ENCODE assay signal across 18 mouse cellular contexts in the genomic region with DNA sequence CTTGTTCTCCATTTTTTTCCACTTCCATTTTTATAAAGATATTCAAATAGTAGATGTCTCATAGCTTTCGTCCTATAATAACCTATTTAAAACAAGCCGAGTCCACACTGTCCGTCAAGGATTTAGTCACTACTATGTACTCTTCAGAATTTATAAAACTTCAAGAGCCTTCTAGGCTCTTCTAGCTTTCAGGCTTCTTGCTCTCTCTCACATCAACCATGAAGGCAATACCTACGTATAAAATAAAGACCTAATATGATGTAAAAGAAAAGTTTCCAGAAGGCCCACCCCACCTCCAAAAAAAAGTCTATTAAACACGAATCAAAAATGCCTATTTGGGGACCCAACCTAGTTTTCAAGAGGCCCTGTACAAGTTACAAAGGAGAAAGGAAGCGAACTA. TPM values are rescaled to one million over a fixed set of nuclear protein-coding genes. Genes with fewer than 3 reads are reported as not detected.
DNase-seq lines count a peak whose midpoint lies in the region; ATAC-seq and TF ChIP-seq lines count a peak whose summit lies in the region.
"Had no signal": no experiment of that assay in that cellular context is flagged by ENCODE, and none has a peak within 500 bp of the region (broad histone marks: within the 10 kb centered on the region; RNA-seq: fewer than 3 reads in every experiment).

No protein-coding gene starts in this region.

- no peak for TF ChIP-seq CTCF in thymus, adult 2 months (IDR thresholded peaks at IDR 0.05; ENCODE audit: borderline replicate concordance, control insufficient read depth, extremely low read depth, insufficient read depth, low read length, poor library complexity)

- no peak overlapping the region for H3K27ac ChIP-seq in heart, embryonic 13.5 days (replicated peaks)
- H3K27ac ChIP-seq in liver, embryonic 12.5 days: no peak overlapping the region
- H3K27ac ChIP-seq in thymus, adult 2 months (ENCODE audit: control insufficient read depth, insufficient read depth, low read length): no peak overlapping the region

- 63% methylated on average over 6 of the region's 6 CpGs for WGBS in heart, embryonic 13.5 days
- 60% methylated on average over 6 of the region's 6 CpGs for WGBS in liver, embryonic 12.5 days (ENCODE audit: insufficient replicate concordance)
- WGBS in thymus, adult 2 months: 67% methylated on average over 6 of the region's 6 CpGs

- peak overlapping the region; percentile 92 for H3K4me2 ChIP-seq in heart, embryonic 13.5 days
- H3K4me2 ChIP-seq in liver, embryonic 12.5 days: peak overlapping the region; percentile 95

- peak overlapping the region; percentile 80 for H3K4me3 ChIP-seq in heart, embryonic 13.5 days
- peak overlapping the region; percentile 98 for H3K4me3 ChIP-seq in megakaryocyte, embryonic 14.5 days (replicated peaks)
- peak overlapping the region; percentile 74; the same call in 1 of the 2 replicates for H3K4me3 ChIP-seq in liver, embryonic 12.5 days
- no peak overlapping the region for H3K4me3 ChIP-seq in thymus, adult 2 months (ENCODE audit: control insufficient read depth, insufficient read depth, low read length)

- H3K4me1 ChIP-seq in heart, embryonic 13.5 days: peaks cover 7% of the 10 kb centered on the region; the same call in 1 of the 2 replicates
- peaks cover 19% of the 10 kb centered on the region for H3K4me1 ChIP-seq in megakaryocyte, embryonic 14.5 days
- H3K4me1 ChIP-seq in liver, embryonic 12.5 days: peaks cover 12% of the 10 kb centered on the region
- peaks cover 6% of the 10 kb centered on the region for H3K4me1 ChIP-seq in thymus, adult 2 months (replicated peaks; ENCODE audit: control insufficient read depth, insufficient read depth, low read length)
- H3K4me1 ChIP-seq: heart, embryonic 12.5 days had no signal

- no peak overlapping the region for H3K9ac ChIP-seq in heart, embryonic 13.5 days
- H3K9ac ChIP-seq in liver, embryonic 12.5 days: no peak overlapping the region

- peaks cover 45% of the 10 kb centered on the region for H3K27me3 ChIP-seq in heart, embryonic 13.5 days (replicated peaks)
- no peaks in the 10 kb centered on the region for H3K27me3 ChIP-seq in megakaryocyte, embryonic 14.5 days (replicated peaks)
- peaks cover 16% of the 10 kb centered on the region for H3K27me3 ChIP-seq in liver, embryonic 12.5 days (replicated peaks)
- no peaks in the 10 kb centered on the region; the same call in 1 of the 2 replicates for H3K27me3 ChIP-seq in thymus, adult 2 months (ENCODE audit: control insufficient read depth, insufficient read depth, low read length)

- no peak for TF ChIP-seq POLR2A in thymus, adult 2 months (IDR thresholded peaks at IDR 0.05; ENCODE audit: control insufficient read depth, extremely low read depth, insufficient read depth, low read length, poor library complexity)

- intact Hi-C loops in left cerebral cortex, postnatal 36 days (cut with DNase I): loop anchor here (5.0 kb wide), 1 partner anchor 190 kb away; no protein-coding TSS in a partner anchor

- no peak for DNase-seq in heart, postnatal 4 days
- DNase-seq in left cerebral cortex, postnatal 36 days (ENCODE audit: low spot score in 2 of 2): no peak
- DNase-seq in thymus, adult 2 months: no peak
- no peak for DNase-seq in cerebellum, adult 11 months
- DNase-seq: B cell, adult 2 months; right cerebral cortex, postnatal 4 days had no signal

- no peaks in the 10 kb centered on the region for H3K9me3 ChIP-seq in heart, embryonic 13.5 days
- no peaks in the 10 kb centered on the region for H3K9me3 ChIP-seq in megakaryocyte, embryonic 14.5 days
- no peaks in the 10 kb centered on the region for H3K9me3 ChIP-seq in liver, embryonic 12.5 days (replicated peaks)
- H3K9me3 ChIP-seq: heart, embryonic 12.5 days had no signal

- no peaks in the 10 kb centered on the region for H3K36me3 ChIP-seq in heart, embryonic 13.5 days
- H3K36me3 ChIP-seq in megakaryocyte, embryonic 14.5 days (replicated peaks; ENCODE audit: low read length): peaks cover 7% of the 10 kb centered on the region
- H3K36me3 ChIP-seq in liver, embryonic 12.5 days: no peaks in the 10 kb centered on the region
- H3K36me3 ChIP-seq in thymus, adult 2 months (ENCODE audit: control insufficient read depth, insufficient read depth, low read length): no peaks in the 10 kb centered on the region
- H3K36me3 ChIP-seq: heart, embryonic 12.5 days had no signal

- ATAC-seq in heart, embryonic 13.5 days (ENCODE audit: extremely low read depth, insufficient number of reproducible peaks, low FRiP score, low TSS enrichment): no peak
- no peak for ATAC-seq in megakaryocyte, adult 5-6 weeks (ENCODE audit: poor library complexity, severe bottlenecking)
- no peak for ATAC-seq in liver, embryonic 12.5 days

RNA-seq across cellular contexts. Expression of a gene that starts 57.0 kb away (rescaled TPM):
- polyA plus RNA-seq in heart, embryonic 13.5 days (2015; fragmentation: Nextera tagmentation; extraction: Ambion mirVana): not detected in 2 replicates
- not detected for total RNA-seq in heart, postnatal 4 days (2021)
- polyA plus RNA-seq in megakaryocyte, embryonic 14.5 days (2012; ENCODE audit: insufficient read depth, low replicate concordance): not detected in 2 replicates
- not detected in 2 replicates for total RNA-seq in megakaryocyte, adult 5-6 weeks (2015)
- total RNA-seq in megakaryocyte, adult 5-6 weeks (2017): not detected in 2 replicates
- polyA plus RNA-seq in liver, embryonic 12.5 days (2016; fragmentation: Nextera tagmentation; extraction: Ambion mirVana): not detected in 2 replicates
- total RNA-seq in left cerebral cortex, postnatal 36 days (2021): not detected
- not detected in 2 replicates for polyA plus RNA-seq in thymus, adult 2 months (2012; rRNA removed)
- total RNA-seq: adrenal gland, adult 8-10 months; gastrocnemius, adult 8-10 months; left cerebral cortex, adult 8-10 months had no signal
- polyA plus RNA-seq: cortical plate, adult 2 months; forebrain, embryonic 14.5 days; heart, embryonic 12.5 days; hindbrain, embryonic 14.5 days; large intestine, adult 2 months had no signal
